Mouse (Mus musculus): ENCODE measurements around the gene Necab3.

Gene Necab3

DNA sequence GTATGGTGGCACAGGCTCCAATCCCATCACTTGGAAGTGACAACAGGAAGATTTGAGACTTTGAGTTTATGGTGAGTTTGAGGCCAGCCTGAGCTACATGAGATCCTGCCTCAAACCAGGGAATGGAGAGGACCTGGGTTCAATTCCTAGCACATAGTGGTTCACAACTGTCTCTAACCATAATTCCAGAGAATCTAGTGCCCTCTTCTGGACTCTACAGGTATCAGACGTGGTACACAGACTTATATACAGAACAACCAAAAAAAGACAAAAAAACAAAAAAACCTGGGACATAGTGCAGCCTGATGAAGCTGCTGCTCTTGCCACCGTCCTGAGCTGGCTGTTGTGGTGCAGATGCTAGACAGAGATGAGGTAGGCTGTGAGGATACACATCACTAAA lies 17.1 kb downstream of the Necab3 start:
- DNase-seq (ENCODE audit: low spot score): no peak

GRCm38 (mm10) chr2:154539720-154540119 lies 19.0 kb downstream of the Necab3 start:
- DNase-seq (ENCODE audit: low spot score): peak; percentile 43

DNA sequence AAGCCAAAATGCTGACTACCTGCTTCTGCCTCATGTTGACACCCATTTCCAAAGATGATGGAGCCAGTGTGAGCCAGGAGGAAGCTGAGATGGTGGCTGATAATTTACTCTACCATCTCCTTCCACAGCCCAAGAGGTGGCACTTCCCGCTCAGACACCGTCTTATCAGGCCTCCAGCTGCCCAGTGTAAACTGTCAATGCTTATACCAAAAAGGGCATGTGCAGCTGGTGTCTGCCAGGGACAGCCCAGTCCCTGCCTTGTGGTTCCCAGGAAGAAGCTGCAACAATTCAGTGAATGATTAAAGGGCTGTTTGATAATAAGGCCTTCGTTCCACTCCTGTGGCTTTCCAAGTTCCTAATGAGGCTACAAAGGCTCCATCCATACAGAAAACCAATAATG lies 20.0 kb downstream of the Necab3 start:
- no peak for DNase-seq (ENCODE audit: low spot score)

- DNase-seq (ENCODE audit: low spot score): no peak
These were observed 20.4 kb downstream of the Necab3 start for GRCm38 (mm10) chr2:154538310-154538709.

GRCm38 (mm10) chr2:154534704-154535270 lies 23.9 kb downstream of the Necab3 start:
- no peak for DNase-seq (ENCODE audit: low spot score)

DNA sequence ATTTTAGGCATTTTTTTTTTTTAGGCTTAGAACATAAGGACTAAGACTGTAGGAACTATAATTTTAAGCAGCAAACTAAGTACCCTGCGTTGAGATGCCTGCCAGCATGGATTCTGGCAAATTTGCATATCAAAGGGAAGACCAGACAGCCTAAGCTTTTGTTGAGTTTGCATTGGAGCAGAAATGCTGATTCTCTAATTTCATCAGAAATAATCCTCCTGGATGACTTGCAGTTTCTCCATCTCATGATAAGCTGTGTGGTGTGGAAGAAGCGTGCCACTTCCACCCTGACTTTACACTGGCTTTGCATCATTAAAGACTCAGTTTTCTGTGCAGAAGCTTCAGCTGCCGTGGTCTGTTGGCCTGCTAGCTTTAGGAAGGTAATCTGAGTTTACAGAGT lies 25.8 kb downstream of the Necab3 start:
- no peak for DNase-seq (ENCODE audit: low spot score)

- DNase-seq (ENCODE audit: low spot score): no peak
These were observed 32.2 kb downstream of the Necab3 start for GRCm38 (mm10) chr2:154526531-154526930.

GRCm38 (mm10) chr2:154525285-154525684 lies 33.4 kb downstream of the Necab3 start:
- DNase-seq (ENCODE audit: low spot score): no peak

DNA sequence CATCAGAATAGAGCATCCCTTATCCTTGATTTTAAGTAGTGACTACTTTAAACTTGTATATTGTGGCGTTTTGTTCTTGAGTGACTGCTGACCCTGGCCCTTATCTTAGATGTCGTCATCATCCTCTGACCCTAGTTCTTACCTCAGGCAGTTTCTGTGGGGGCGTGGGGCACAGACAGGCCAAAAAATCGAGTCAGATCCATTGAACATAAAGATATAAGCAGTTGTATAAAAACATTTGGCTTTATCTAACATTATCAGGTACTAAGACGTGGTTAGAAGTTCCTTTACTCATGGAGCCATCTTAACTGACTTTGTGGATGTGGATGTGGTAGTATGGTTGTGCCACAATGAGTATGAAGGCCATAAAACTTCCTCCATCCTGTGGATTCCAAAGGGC lies 36.4 kb downstream of the Necab3 start:
- no peak for DNase-seq (ENCODE audit: low spot score)

DNA sequence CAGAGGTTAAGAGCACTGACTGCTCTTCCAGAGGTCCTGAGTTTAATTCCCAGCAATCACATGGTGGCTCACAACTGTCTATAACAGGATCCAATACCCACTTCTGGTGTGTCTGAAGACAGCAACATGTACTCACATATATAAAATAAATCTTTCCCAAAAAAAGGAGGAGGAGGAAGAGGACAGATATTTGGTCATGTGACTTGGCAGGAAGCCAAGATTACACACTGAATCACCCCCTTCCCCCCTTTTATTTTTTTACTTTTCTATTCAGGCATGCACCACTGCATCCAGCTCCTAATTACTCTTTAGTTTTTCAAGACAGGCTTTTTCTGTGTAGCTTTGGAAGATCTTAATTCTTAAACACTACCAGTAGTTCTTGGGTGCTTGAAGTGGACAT lies 37.2 kb downstream of the Necab3 start:
- no peak for DNase-seq (ENCODE audit: low spot score)

DNA sequence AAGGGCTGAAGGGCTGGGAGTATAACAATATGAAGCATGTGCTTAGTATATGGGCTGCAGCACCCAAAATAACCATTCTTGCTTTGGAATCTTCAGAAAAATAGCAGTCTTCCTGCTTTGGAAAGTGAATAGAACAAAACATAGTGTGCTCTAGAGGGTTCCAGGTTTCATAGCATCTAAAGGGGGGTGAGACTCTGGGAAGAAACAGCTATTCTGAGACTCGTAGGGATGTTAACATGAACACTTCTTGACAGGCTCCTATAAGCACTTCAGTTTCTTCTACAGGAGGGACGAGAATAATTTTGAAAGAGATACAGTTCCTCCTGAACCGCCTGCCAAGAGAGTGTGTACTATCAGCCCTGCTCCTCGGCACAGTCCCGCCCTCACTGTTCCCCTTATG lies 41.3 kb downstream of the Necab3 start:
- DNase-seq (ENCODE audit: low spot score): no peak

GRCm38 (mm10) chr2:154516944-154517343 lies 41.7 kb downstream of the Necab3 start:
- DNase-seq (ENCODE audit: low spot score): no peak

DNA sequence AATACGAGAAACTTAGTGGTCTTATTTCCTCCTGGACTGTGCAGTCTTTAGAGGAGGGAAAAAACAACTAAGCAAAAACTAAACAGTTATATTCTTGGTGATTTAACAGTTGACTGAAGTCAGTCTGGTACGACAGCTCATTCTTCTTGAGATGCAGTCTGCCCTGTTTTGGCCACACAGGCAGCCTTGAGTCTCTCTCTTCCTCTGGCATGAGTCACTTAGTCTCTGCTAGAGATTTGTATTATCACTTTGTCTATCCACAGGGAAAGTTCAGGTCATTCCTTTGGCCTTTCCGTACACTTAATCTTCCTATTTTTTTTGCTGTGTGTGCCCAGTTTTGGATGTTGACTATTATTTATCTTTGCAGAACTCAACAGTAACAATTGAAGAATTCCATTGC lies 48.5 kb downstream of the Necab3 start:
- DNase-seq (ENCODE audit: low spot score): no peak

DNA sequence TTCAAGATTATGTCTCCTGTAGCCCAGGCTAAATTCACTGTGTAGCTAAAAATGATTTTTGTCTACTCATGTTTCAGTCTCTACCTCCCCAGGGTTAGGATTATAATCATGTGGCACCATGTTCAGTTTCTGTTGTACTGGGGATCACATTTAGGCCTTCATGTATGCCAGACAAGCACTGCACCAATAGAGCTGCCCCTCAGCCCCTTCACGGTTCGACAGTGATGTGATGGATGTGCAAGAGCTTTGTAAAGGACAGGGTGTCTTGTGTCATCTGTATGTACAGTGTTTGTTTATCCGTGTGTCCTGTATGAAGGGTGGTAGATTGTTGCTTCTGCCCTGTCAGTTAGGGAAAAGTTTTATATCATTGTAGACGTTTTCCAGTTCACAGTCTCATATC lies 50.2 kb downstream of the Necab3 start:
- DNase-seq (ENCODE audit: low spot score): no peak

DNA sequence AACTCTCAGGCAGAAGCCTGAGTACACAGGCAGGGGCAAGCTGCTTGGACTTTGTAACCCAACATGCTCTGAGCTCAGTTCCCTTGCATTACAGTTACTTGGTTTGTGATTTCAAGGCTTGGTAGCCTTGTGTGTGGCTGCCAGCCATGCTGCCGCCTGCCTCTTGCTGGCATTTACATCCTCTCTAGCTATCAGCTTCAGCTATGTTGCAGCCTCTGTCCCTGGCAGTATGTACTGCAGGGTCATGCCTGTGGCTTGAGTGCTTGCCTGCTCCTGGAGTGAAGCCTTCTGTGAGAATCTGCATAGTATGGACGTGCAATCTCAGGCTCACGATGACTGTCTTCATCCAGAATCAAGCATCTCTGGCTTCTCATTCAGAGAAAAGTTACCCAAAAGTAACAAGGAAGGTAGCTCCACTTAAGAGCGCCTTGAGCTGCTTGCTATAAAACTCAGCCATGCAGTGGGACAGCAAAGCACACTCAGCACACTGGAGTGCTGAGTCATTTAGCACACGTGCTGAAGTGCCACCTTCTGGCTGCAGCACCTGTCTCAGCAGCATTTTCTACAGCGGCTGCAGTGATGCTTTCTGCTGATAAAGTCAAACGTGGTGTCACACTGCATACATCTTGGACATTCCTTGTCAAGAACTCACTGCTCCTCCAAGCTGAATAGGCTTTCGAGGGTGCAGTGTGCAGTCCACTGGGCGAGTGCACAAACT lies 51.0 kb downstream of the Necab3 start:
- DNase-seq (ENCODE audit: low spot score): peak; percentile 43

GRCm38 (mm10) chr2:154507076-154507475 lies 51.6 kb downstream of the Necab3 start:
- DNase-seq (ENCODE audit: low spot score): no peak

DNA sequence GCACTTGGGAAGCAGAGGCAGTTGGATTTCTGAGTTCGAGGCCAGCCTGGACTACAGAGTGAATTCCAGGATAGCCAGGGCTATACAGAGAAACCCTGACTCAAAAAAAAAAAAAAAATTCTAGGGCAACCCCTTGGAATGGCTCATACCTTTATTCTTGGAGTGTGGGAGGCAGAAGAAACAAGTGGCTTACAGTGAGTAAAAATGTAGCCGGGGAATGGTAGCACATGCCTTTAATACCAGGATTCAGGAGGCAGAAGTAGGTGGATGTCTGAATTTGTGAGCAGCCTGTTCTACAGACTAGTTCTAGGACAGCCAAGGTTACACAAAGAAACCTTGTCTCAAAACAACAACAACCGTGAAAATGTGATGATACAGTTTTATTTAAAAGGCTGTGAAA lies 57.9 kb downstream of the Necab3 start:
- no peak for DNase-seq (ENCODE audit: low spot score)

GRCm38 (mm10) chr2:154499717-154500247 lies 58.9 kb downstream of the Necab3 start:
- no peak for DNase-seq (ENCODE audit: low spot score)

DNA sequence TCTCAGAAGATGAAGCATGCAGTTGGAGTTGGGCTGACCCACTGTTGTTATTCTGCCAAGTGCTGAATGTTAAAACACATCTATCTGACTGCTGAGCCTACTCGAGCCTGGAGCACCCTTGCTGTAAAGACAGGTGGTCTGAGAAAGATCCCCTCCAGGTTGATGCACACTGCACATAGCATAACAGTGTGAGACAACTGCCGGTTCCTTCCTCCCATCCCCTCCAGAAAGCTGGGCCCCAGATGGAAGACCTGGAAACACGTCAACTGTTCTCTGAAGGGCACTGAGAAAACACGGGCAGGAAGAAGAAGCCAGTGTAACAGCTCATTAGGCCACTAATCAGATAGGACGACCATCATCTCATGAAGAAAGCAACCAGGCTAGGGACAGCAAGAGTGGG lies 60.1 kb downstream of the Necab3 start:
- DNase-seq (ENCODE audit: low spot score): no peak

DNA sequence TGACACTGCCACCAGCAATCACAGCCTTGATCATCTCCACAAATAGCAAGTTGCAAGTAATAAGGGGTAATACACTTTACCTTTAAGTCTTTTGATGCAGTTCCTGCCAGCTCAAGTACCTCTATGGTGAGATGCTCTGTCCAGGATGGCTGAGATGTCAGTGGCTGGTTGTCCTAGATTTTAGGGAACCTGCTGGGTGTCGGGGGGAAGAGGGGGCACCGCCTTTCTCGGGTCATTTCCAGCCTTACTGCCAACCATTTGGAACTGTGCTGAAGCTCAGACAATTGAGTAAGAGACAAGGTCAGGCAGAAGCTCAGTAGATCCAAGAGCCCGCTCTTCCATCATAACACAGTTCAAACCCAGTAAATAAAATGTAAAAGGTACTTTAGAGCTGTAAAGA lies 63.7 kb downstream of the Necab3 start:
- no peak for DNase-seq (ENCODE audit: low spot score)

Data from lung, postnatal 25 days (tissue).